Mouse (Mus musculus): Measurements from ENCODE around the gene Lrwd1. TPM values are rescaled to one million over a fixed set of nuclear protein-coding genes. Genes with fewer than 3 reads are reported as not detected.
A peak's percentile ranks its signal among the peaks of the same experiment; 100 is the strongest.

The Lrwd1 gene
- polyA plus RNA-seq, 2 experiments, result 31.1 to 59.4 TPM

GRCm38 (mm10) chr5:136082345-136082744 is 53.5 kb downstream of the Lrwd1 start:
- no peak for DNase-seq (ENCODE audit: low spot score)
- Histone ChIP-seq H3K4me3 (replicated peaks; ENCODE audit: low read length) (no peak overlapping the region), H3K36me3 (ENCODE audit: control insufficient read depth, insufficient read depth, low read length) (no peaks in the 10 kb centered on the region), H3K4me2 (replicated peaks; ENCODE audit: low read depth, low read length, severe bottlenecking) (no peak overlapping the region), H3K27me3 (ENCODE audit: control insufficient read depth, insufficient read depth, low read length) (no peaks in the 10 kb centered on the region), H3K4me1 (ENCODE audit: control insufficient read depth, insufficient read depth, low read length) (peaks cover 9% of the 10 kb centered on the region; the same call in 1 of the 2 replicates), H3K27ac (replicated peaks; ENCODE audit: low read depth, low read length) (no peak overlapping the region), H3K9me3 (ENCODE audit: control insufficient read depth, low read length) (no peaks in the 10 kb centered on the region), H3K9ac (ENCODE audit: low read depth, low read length, severe bottlenecking) (no peak overlapping the region)
- no peak for ATAC-seq (ENCODE audit: low FRiP score, low read depth)
- no peak for TF ChIP-seq POLR2A (IDR thresholded peaks at IDR 0.05; ENCODE audit: borderline replicate concordance, extremely low read depth, insufficient read depth, insufficient read length)
- WGBS, result 76% methylated on average over 4 of the region's 4 CpGs

- WGBS, result 98% methylated on average over 5 of the region's 5 CpGs
- Histone ChIP-seq H3K4me1 (ENCODE audit: control insufficient read depth, insufficient read depth, low read length) (0 out of 2 replicates have a peak, but pooled peaks cover 6% of the 10 kb centered on the region), H3K36me3 (ENCODE audit: control insufficient read depth, insufficient read depth, low read length) (no peaks in the 10 kb centered on the region), H3K4me2 (replicated peaks; ENCODE audit: low read depth, low read length, severe bottlenecking) (no peak overlapping the region), H3K9ac (ENCODE audit: low read depth, low read length, severe bottlenecking) (no peak overlapping the region), H3K4me3 (replicated peaks; ENCODE audit: low read length) (no peak overlapping the region), H3K27me3 (ENCODE audit: control insufficient read depth, insufficient read depth, low read length) (no peaks in the 10 kb centered on the region), H3K9me3 (ENCODE audit: control insufficient read depth, low read length) (no peaks in the 10 kb centered on the region), H3K27ac (replicated peaks; ENCODE audit: low read depth, low read length) (no peak overlapping the region)
- ATAC-seq (ENCODE audit: low FRiP score, low read depth), result no peak
- no peak for DNase-seq (ENCODE audit: low spot score)
- no peak for TF ChIP-seq POLR2A (IDR thresholded peaks at IDR 0.05; ENCODE audit: borderline replicate concordance, extremely low read depth, insufficient read depth, insufficient read length)
Measured at GRCm38 (mm10) chr5:136078136-136078535, 57.7 kb downstream of the Lrwd1 start.

GRCm38 (mm10) chr5:136077001-136077550 is 58.8 kb downstream of the Lrwd1 start:
- Histone ChIP-seq H3K27me3 (ENCODE audit: control insufficient read depth, insufficient read depth, low read length) (no peaks in the 10 kb centered on the region), H3K4me3 (replicated peaks; ENCODE audit: low read length) (no peak overlapping the region), H3K4me1 (ENCODE audit: control insufficient read depth, insufficient read depth, low read length) (0 out of 2 replicates have a peak, but pooled peaks cover 6% of the 10 kb centered on the region), H3K9me3 (ENCODE audit: control insufficient read depth, low read length) (no peaks in the 10 kb centered on the region), H3K27ac (replicated peaks; ENCODE audit: low read depth, low read length) (no peak overlapping the region), H3K4me2 (replicated peaks; ENCODE audit: low read depth, low read length, severe bottlenecking) (no peak overlapping the region), H3K36me3 (ENCODE audit: control insufficient read depth, insufficient read depth, low read length) (no peaks in the 10 kb centered on the region), H3K9ac (ENCODE audit: low read depth, low read length, severe bottlenecking) (no peak overlapping the region)
- TF ChIP-seq POLR2A (IDR thresholded peaks at IDR 0.05; ENCODE audit: borderline replicate concordance, extremely low read depth, insufficient read depth, insufficient read length), result no peak
- WGBS, result 75% methylated on average over 9 of the region's 9 CpGs
- no peak for DNase-seq (ENCODE audit: low spot score)
- ATAC-seq (ENCODE audit: low FRiP score, low read depth), result no peak

GRCm38 (mm10) chr5:136076284-136076683 is 59.6 kb downstream of the Lrwd1 start:
- TF ChIP-seq POLR2A (IDR thresholded peaks at IDR 0.05; ENCODE audit: borderline replicate concordance, extremely low read depth, insufficient read depth, insufficient read length), result no peak
- DNase-seq (ENCODE audit: low spot score), result peak; percentile 54
- no peak overlapping the region for H3K27ac ChIP-seq (replicated peaks; ENCODE audit: low read depth, low read length)
- H3K4me1 ChIP-seq (ENCODE audit: control insufficient read depth, insufficient read depth, low read length), result 0 out of 2 replicates have a peak, but pooled peaks cover 6% of the 10 kb centered on the region
- H3K4me2 ChIP-seq (replicated peaks; ENCODE audit: low read depth, low read length, severe bottlenecking), result no peak overlapping the region
- no peak overlapping the region for H3K4me3 ChIP-seq (replicated peaks; ENCODE audit: low read length)
- 0 out of 2 replicates have a peak, but pooled peaks have one; percentile 41 for ATAC-seq (ENCODE audit: low FRiP score, low read depth)
- no peaks in the 10 kb centered on the region for H3K27me3 ChIP-seq (ENCODE audit: control insufficient read depth, insufficient read depth, low read length)
- no peak overlapping the region for H3K9ac ChIP-seq (ENCODE audit: low read depth, low read length, severe bottlenecking)
- H3K9me3 ChIP-seq (ENCODE audit: control insufficient read depth, low read length), result no peaks in the 10 kb centered on the region
- 38% methylated on average over 7 of the region's 7 CpGs for WGBS
- no peaks in the 10 kb centered on the region for H3K36me3 ChIP-seq (ENCODE audit: control insufficient read depth, insufficient read depth, low read length)

GRCm38 (mm10) chr5:136075076-136075475 is 60.8 kb downstream of the Lrwd1 start:
- no peaks in the 10 kb centered on the region for H3K27me3 ChIP-seq (ENCODE audit: control insufficient read depth, insufficient read depth, low read length)
- ATAC-seq (ENCODE audit: low FRiP score, low read depth), result no peak
- TF ChIP-seq POLR2A (IDR thresholded peaks at IDR 0.05; ENCODE audit: borderline replicate concordance, extremely low read depth, insufficient read depth, insufficient read length), result no peak
- no peaks in the 10 kb centered on the region for H3K36me3 ChIP-seq (ENCODE audit: control insufficient read depth, insufficient read depth, low read length)
- H3K4me3 ChIP-seq (replicated peaks; ENCODE audit: low read length), result no peak overlapping the region
- WGBS, result 90% methylated on average over 5 of the region's 5 CpGs
- H3K9ac ChIP-seq (ENCODE audit: low read depth, low read length, severe bottlenecking), result no peak overlapping the region
- DNase-seq (ENCODE audit: low spot score), result no peak
- no peaks in the 10 kb centered on the region for H3K9me3 ChIP-seq (ENCODE audit: control insufficient read depth, low read length)
- H3K27ac ChIP-seq (replicated peaks; ENCODE audit: low read depth, low read length), result no peak overlapping the region
- H3K4me2 ChIP-seq (replicated peaks; ENCODE audit: low read depth, low read length, severe bottlenecking), result no peak overlapping the region
- 0 out of 2 replicates have a peak, but pooled peaks cover 6% of the 10 kb centered on the region for H3K4me1 ChIP-seq (ENCODE audit: control insufficient read depth, insufficient read depth, low read length)

Data from limb, embryonic 14.5 days (tissue).